Mouse (Mus musculus) frontal cortex, postnatal 25 days (tissue): ENCODE data around the gene Rpa1.
"Not testable (repeated sequence)": the region's sequence is repeated elsewhere in the genome, so short reads cannot be mapped to it uniquely, and the experiment has no call there.

Experiments used
- DNase-seq, 2 experiments: peaks; one replicate each; pipeline ENCODE4 v3.0.0; 2022; ENCODE audit warnings: low spot score in 2 of 2

The Rpa1 gene

GRCm38 (mm10) chr11:75323326-75323737, 24.8 kb downstream of the Rpa1 start:
- no peak for DNase-seq

GRCm38 (mm10) chr11:75319246-75319645, 28.9 kb downstream of the Rpa1 start:
- no peak for DNase-seq

DNA sequence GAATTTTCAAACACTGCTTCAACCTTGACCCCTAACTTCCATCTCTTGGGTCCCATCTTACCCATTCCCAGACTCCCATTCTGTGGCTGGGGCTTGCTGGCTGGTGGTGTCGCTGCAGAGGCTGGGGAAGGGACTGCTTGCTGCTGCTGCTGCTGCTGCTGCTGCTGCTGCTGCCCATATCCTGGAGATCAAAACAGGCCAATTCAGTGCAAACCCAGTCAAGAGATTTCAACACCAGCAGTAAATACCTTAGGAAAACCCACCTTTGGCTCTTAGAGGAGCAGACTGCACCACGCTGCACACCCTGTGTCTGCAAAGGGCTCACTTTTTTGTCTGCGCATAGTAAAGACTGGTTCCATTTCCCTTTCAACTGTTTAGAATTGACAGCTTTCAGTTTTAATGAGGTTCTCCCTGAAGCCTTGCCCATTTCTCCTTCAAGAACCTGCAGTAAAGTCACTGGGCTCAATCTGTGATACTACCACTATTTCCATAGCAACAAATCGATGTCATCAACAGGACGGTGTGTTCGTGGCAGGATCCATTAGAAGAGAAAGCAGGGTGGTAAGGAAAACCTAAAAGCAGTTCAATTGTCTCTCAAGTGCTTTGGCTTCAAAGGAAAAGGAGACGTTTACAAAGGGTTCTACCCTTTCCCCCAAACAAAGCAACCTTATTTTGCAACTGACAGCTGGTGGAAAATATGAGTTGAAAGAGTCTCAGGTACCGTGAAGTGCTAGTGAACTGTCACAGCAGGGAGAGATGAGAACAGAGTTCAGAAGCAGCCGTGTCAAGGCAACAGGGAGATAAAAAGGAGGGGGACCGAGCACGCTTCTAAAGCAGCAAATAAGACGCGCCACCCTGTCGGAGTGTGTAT, 29.5 kb downstream of the Rpa1 start:
- no peak for DNase-seq

DNA sequence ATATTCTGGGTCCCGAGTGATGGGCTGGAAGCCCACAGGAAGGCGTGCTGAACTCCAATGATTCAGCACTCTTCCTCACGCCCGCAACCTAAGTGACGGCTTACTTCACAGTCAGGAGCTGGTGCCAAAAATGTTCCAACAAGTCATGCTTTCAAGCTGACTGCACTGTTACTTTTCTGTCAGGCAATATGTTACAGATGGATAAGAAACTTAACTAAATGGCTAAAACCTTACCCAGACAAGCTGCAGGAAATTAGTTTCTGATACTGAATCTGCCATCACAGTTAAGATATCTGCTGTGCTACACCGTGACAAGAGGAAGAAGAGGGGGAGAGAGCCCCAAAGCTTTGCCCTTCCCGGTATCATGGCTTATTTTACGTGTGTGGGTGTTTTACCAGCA, 34.3 kb downstream of the Rpa1 start:
- no peak for DNase-seq

DNA sequence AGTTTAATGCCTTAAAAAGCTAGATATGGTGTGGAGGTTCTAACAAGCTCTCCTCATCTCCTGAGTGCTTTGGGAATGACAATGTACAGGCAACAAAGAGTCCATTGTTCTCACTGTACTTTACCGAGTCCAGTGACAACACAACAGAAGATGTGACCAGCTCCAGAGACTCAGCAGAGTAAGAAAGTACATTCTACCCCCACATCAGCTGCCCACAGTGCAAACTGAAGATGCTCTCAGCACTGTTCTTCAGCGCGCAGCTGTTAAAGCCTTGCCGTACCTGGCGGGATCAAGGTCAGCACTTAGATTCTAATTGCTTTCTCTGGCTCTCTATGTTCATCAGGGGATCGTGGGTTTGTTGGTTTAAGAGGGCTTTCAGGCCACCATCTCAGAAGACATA, 36.4 kb downstream of the Rpa1 start:
- DNase-seq: no peak

GRCm38 (mm10) chr11:75310813-75311212, 37.3 kb downstream of the Rpa1 start:
- no peak for DNase-seq

- no peak for DNase-seq
Measured at GRCm38 (mm10) chr11:75308650-75309049, 39.5 kb downstream of the Rpa1 start.

GRCm38 (mm10) chr11:75304797-75305196, 43.3 kb downstream of the Rpa1 start:
- DNase-seq: no peak

GRCm38 (mm10) chr11:75300954-75301353, 47.2 kb downstream of the Rpa1 start:
- DNase-seq: no peak

- no peak for DNase-seq
Measured at GRCm38 (mm10) chr11:75299786-75300185, 48.3 kb downstream of the Rpa1 start.

GRCm38 (mm10) chr11:75298491-75298890, 49.6 kb downstream of the Rpa1 start:
- DNase-seq: no peak

DNA sequence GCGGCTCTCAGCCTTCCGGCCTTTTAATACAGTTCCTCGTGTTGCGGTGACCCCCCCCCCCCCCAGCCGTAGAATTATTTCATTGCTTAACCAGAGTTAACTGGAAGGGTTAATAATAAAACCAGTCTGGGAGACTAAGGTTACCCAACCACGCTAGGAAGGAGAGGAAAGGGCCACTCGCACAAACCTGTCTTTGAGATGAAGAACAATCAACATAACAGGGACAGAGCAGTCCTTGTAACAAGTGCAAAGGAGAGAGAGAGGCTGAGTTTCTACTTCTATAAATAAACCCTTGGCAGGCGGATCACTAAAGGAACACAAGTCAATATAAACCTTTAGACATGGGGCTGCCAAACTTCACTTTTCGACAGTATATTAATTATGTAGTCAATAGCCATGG, 50.5 kb downstream of the Rpa1 start:
- no peak for DNase-seq

DNA sequence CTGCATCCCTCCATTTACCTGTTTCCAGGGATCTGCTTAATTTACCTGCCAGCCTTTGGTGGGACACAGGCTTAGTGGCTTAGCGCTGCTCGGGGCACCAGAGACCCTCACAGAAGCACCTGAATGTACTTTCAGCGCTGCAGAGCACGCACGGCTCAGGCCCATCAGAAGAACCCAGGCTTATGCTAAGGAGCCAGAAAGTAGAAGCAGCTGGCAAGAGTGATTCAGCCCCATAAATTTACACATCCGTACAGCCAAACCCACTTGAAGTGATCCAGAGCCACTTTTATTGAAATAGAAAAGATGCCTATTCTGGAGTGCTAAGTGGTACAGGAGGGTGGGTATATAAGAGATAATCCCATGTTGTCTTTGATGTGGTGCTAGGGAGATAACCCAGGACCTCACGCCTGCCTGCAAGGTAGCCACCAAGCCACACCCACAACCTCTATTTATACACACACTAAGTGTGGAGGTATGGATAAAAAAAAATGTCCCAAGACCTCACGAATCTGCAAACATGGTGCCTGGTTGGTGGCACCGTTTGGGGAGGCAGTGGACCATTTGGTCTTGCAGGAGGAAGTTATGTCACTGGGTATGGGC, 51.6 kb downstream of the Rpa1 start:
- no peak for DNase-seq

- not testable (repeated sequence) for DNase-seq
Measured at GRCm38 (mm10) chr11:75295534-75295933, 52.6 kb downstream of the Rpa1 start.

DNA sequence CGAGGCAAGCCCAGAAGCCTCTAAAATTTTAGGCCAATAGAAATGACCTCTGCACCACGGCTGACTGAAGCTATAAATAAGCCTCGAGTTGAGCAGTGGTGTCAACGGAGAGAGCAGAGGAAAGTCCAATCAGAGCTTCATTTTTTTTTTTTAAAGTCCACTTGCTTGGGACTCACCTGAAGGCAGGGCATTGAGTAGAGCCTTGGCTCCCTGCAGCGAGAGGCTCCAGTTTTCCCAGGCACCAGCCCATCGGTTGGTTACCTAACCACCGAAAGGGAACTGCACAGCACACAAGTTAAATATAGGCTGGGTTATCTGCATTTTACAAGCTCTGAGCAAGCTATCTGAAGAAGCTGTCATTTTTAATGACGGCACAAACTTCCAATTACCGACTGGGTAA, 53.3 kb downstream of the Rpa1 start:
- no peak for DNase-seq

GRCm38 (mm10) chr11:75293852-75294361, 54.2 kb downstream of the Rpa1 start:
- DNase-seq: no peak

DNA sequence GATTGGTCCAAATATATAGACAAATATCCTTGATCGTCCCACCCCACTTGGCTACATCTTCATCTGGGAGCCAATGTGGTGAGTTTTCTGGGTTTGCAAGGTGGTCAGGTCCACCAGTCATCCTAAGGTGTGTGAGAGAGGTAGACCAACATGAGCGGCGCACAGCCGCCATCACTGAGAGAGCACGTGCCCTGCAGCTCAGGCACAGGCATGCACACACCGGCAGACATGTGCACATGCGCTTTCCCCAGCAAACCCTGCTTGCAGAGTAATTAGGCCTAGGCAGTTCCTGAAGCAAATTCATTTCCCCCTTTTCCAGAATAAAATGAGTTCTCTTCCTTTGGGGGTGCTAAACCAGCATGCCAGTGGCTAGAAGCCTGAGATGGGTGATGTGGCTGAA, 55.8 kb downstream of the Rpa1 start:
- no peak for DNase-seq

GRCm38 (mm10) chr11:75291389-75292215, 56.5 kb downstream of the Rpa1 start:
- DNase-seq: no peak

- peak; percentile 94 to 96 for DNase-seq
Measured at GRCm38 (mm10) chr11:75290566-75291271, 57.4 kb downstream of the Rpa1 start.

- DNase-seq: no peak
Measured at GRCm38 (mm10) chr11:75289120-75289519, 59.0 kb downstream of the Rpa1 start.

DNA sequence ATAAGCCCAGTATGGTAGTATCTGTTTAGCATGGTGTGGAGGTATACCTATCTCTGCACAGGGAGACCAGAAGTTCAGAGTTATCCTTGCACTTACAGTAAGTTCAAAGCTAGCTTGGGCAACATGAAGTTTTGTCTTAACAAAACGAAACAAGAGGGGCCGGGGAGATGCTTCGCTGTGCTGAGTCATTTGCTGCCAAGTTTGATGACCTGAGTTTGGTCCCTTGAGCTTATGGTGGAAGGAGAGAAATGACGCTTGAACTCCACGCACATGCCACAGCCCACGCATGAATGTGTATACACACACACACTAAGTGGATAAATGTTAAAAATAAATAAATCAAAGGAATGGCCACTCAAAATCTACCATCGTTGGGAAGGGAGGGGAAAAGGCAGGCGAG, 59.6 kb downstream of the Rpa1 start:
- DNase-seq: no peak

- DNase-seq: no peak
Measured at GRCm38 (mm10) chr11:75287940-75288339, 60.2 kb downstream of the Rpa1 start.
